Comparison of ENCODE assay signal across 17 mouse cellular contexts in the genomic region with DNA sequence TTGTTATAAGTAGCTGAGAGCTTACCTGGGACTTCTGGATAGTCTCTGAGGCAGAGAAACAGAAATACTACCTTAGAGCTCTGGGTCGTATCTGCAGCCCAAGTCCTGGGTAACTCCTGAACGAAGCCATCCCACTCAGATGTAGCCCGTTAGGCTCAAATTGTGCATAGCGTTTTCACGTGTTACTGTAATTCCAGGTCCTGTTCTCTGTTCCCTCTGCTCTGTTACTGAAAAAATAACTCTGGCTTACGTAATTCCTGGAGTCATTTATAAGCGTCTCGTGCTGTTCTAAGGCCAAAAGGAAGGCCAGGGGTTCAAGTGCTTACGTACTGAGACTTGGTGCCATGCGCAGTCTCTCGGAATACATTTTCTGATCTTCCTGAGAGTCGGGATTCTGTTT. TPM values are rescaled to one million over a fixed set of nuclear protein-coding genes. Genes with fewer than 3 reads are reported as not detected.
"Had no signal": no experiment of that assay in that cellular context is flagged by ENCODE, and none has a peak within 500 bp of the region (broad histone marks: within the 10 kb centered on the region; RNA-seq: fewer than 3 reads in every experiment).

No protein-coding gene starts in this region.

- H3K9me3 ChIP-seq: midbrain, embryonic 10.5 days; midbrain, embryonic 12.5 days; neural tube, embryonic 13.5 days; neural tube, embryonic 15.5 days had no signal

- H3K9ac ChIP-seq: lung, embryonic 14.5 days; midbrain, embryonic 12.5 days; neural tube, embryonic 13.5 days; neural tube, embryonic 15.5 days had no signal

- ATAC-seq: midbrain, embryonic 16.5 days had no signal

- H3K4me3 ChIP-seq: midbrain, embryonic 10.5 days; midbrain, embryonic 12.5 days; myocyte; neural tube, embryonic 13.5 days; neural tube, embryonic 15.5 days had no signal

- H3K27me3 ChIP-seq: midbrain, embryonic 12.5 days; neural tube, embryonic 13.5 days; neural tube, embryonic 15.5 days had no signal

- H3K27ac ChIP-seq: midbrain, embryonic 12.5 days; neural tube, embryonic 13.5 days; neural tube, embryonic 15.5 days had no signal

- H3K4me1 ChIP-seq: midbrain, embryonic 12.5 days; neural tube, embryonic 13.5 days had no signal

- DNase-seq: lung, embryonic 14.5 days; lung, postnatal 10 days; midbrain, embryonic 14.5 days; right cerebral cortex, adult 18-20 months; right cerebral cortex, postnatal 25 days; right cerebral cortex, postnatal 4 days; spleen, adult 18-20 months; thymus, adult 18-20 months; thymus, postnatal 14 days; thymus, postnatal 36 days had no signal

- H3K4me2 ChIP-seq: lung, embryonic 14.5 days; midbrain, embryonic 12.5 days; neural tube, embryonic 13.5 days; neural tube, embryonic 15.5 days had no signal

- H3K36me3 ChIP-seq: midbrain, embryonic 10.5 days; midbrain, embryonic 12.5 days; neural tube, embryonic 13.5 days; neural tube, embryonic 15.5 days had no signal

RNA-seq across cellular contexts. Expression of a gene that starts 43.6 kb away (rescaled TPM):
- polyA plus RNA-seq: myocyte; small intestine, adult 2 months had no signal
